Mouse (Mus musculus): ENCODE data around the gene Pus7l.
"Not testable (repeated sequence)": the region's sequence is repeated elsewhere in the genome, so short reads cannot be mapped to it uniquely, and the experiment has no call there.

The Pus7l gene

GRCm38 (mm10) chr15:94542567-94543408 is 559 bp downstream of the Pus7l start:
- DNase-seq (ENCODE audit: low spot score) = no peak

GRCm38 (mm10) chr15:94539296-94539695 is 4.1 kb downstream of the Pus7l start:
- DNase-seq (ENCODE audit: low spot score) = no peak

DNA sequence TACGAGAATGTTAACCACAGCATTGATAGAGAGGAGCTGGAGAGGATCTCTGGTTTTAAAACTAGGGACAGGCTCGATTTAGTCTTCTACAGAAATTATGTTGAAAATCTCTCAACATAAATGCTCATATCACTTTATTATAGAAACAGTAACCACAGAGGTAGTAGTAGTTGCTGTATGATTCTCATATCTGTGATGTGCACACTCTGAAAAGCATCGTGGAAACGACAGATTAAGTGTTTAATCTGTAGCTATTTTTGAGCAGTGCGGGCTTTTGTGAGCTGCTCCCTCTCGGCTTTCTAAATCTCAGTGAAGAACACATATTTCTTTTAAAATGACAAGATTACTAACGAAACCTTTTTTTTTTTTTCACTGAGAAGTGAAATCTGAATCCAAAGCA is 7.8 kb downstream of the Pus7l start:
- DNase-seq (ENCODE audit: low spot score) = no peak

DNA sequence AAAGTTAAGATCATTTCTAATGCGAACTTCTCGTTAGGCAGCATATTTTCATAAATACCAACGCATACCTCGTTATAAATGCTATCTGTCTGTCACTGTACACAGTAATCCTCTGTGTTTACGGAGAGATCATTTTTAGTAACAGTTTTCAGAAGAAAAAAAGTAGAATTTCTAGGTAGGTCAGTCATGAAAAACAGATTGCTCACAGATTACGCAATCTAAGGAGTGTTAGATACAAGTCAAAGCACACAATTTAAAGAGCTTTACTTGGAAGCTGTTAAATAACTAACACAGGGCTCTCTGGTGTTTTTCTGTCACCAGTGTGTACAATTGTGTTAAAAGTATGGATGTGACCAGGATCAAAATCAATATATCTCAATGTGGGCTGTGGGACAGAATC is 10.4 kb downstream of the Pus7l start:
- DNase-seq (ENCODE audit: low spot score) = no peak

DNA sequence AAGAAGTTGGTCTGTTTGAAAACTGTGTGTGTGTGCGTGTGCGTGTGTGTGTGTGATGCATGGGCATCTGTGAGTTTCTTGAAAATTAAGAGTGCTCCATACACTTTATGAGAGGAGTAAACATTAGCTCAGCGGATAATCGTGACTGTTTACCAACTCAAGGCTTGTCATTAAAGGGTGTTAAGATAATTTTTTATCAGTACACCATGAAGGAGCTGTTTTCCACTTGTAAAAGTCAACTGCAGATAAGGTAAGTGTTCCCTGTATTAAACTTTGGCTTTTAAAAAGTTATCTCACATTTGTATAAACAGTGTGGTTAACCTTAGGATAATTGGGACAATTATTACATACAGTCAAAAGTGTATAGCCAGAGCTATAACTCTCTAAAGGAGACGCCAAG is 11.0 kb downstream of the Pus7l start:
- DNase-seq (ENCODE audit: low spot score) = no peak

GRCm38 (mm10) chr15:94530519-94530918 is 12.8 kb downstream of the Pus7l start:
- DNase-seq (ENCODE audit: low spot score) = no peak

DNA sequence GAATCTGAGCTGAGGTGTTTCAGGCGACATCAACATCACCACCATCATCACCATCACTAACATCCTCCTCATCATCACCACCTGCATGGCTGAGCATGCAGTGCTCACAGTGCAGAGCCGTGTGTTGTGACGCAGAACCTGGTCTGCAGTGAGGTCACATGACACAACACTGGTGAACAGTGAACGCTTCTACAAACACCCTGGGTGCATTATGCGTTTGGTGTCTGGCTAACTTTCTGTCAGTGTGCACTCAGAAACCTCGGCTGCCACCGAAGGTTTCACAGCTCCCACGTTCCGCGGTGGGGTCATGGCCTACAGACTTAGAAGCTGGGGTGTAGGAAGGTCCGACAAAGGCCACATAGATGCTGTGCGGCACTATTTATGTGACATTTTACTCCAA is 18.4 kb downstream of the Pus7l start:
- no peak for DNase-seq (ENCODE audit: low spot score)

DNA sequence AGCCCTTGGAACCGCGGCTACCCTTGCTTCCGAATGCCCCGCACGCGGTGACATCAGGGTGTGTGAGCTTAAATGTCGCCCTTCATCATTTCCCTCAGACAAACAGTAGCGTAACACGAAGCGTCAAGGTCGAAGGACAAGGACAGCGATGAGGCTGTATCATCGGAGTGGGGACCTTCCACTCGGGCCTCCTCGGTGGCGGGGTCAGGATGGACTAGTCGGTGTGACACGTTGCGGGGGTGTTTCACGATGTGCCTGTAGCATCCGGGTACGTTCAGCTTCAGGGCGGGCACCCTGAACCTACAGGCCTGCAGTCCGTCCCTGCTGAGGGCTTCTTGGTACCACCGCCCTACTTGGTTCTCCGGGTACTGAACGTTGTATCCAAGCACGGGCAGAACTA is 20.1 kb downstream of the Pus7l start:
- no peak for DNase-seq (ENCODE audit: low spot score)

DNA sequence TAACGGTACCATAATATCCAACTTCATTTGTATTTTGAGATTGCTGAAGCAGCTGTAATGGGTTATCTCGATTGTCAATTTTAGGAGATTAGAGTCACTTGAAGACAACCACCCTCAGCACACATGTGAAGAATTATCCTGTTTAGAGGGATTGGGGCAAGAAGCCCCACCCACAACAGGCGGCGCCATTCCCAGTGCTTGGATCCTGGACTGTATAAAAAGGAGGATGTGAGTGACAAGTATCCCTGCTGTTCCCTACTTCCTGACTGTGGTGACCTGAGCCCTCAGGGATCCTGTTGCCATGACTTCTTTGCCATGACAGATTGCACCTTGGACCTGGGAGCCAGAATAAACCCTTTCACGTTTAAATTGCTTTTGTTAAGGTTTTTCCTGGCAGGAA is 22.4 kb downstream of the Pus7l start:
- DNase-seq (ENCODE audit: low spot score) = no peak

DNA sequence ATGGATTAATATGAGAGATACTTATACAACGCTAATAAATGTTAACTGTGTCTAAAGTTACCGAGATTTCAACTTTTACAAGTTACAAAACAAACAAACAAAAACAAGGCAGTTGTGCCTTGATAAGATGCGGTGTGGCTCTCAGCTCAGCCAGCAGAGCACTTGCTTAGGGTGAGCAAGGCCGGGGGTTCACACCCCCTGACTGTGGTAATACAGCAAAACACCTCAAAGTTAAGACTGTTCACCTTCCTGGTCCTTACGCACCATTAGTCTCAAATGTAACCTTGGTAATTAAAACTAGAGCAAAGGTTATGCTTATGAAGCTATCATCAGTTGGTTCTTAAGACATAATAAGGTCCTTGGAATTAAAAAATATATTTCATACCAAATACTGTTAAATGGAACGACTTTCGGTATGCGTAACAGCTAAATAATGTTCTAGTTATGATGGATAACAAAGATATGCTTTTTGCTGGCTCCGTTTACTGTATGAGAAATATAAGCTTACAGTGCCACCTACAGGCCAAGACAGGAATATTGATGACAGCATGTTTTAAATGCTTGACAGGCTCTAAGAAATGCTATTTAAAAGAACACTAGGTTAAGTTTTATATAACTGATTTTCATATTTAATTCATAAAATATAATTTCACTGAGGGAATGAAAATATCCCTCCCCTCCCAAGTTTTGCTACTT is 23.0 kb downstream of the Pus7l start:
- DNase-seq (ENCODE audit: low spot score) = no peak

- DNase-seq (ENCODE audit: low spot score) = no peak
Observed at GRCm38 (mm10) chr15:94517913-94518491, 25.3 kb downstream of the Pus7l start.

DNA sequence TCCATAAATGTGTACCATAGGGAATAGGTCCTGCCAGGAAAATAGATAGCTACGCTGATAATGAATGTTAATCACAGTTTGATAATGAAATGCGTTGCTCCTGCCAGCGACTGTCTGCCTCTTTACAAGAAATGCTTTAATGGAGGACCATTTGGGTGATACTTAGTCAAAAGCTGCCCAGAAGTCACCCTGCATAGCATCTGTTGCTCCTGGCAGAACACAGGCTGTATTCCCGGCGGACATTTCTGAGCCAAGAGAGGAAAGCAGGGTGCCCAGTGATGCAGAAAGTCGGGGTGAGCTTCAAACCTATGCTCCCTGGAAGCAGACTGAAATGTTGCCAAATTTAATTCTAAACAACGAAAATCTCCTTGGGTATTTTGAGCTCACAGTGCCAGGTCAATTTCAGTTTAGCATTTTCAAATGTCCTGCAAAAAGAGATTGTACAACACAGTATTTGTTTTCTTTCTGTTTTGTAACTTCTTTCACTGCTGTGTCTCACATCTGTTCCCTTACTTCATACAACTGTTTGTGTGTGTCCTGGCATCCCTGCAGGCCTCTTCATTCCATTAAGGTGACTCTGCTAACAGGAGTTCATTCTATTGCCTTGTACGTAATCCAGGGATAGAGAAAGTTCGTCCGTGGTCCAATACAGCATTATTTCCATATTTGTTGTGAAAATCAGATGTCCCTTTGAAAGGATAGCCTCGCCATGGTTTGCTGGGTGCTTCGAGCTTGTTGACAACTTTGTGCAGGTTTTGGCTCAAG is 39.7 kb downstream of the Pus7l start:
- no peak for DNase-seq (ENCODE audit: low spot score)

GRCm38 (mm10) chr15:94499260-94499659 is 44.1 kb downstream of the Pus7l start:
- no peak for DNase-seq (ENCODE audit: low spot score)

GRCm38 (mm10) chr15:94495936-94496335 is 47.4 kb downstream of the Pus7l start:
- DNase-seq (ENCODE audit: low spot score) = no peak

- no peak for DNase-seq (ENCODE audit: low spot score)
Observed at GRCm38 (mm10) chr15:94494445-94494844, 48.9 kb downstream of the Pus7l start.

DNA sequence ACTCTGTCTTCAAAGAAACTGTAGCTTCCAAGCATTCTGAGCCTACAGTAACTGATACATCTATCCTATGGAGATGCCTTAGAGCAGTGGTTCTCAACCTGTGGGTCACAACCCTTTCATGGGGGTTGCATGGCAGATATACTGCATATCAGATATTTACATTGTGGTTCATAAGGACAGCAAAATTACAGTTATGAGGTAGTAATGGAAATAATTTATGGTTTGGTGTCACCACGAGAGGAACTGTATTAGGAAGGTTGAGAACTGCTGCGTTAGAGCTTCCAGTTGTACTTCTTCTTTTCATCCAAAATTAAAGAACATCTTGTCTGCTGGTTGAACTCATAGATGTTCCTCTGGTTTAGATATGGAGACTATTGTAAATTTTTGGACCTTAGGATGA is 53.9 kb downstream of the Pus7l start:
- DNase-seq (ENCODE audit: low spot score) = no peak

- DNase-seq (ENCODE audit: low spot score) = not testable (repeated sequence)
Observed at GRCm38 (mm10) chr15:94488028-94488427, 55.3 kb downstream of the Pus7l start.

- no peak for DNase-seq (ENCODE audit: low spot score)
Observed at GRCm38 (mm10) chr15:94482555-94482954, 60.8 kb downstream of the Pus7l start.

DNA sequence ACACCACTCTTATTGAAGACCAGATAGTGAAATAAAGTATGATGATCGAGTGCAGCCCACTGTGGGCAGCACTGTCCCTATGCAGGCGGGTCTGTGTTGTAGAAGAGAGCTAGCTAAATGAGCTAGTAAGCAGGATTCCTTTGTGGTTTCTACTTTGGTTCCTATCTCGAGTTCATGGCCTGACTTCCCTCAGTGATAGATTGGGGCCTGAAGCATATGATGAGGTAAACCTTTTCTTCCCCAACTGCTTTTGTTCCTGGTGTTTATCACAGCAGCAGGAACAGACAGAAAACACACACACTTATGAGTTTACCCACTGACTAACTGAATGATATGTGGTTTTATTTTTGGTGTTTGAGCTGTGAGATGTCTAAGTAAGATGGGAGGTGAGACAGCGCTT is 62.6 kb downstream of the Pus7l start:
- no peak for DNase-seq (ENCODE audit: low spot score)

- no peak for DNase-seq (ENCODE audit: low spot score)
Observed at GRCm38 (mm10) chr15:94480248-94480647, 63.1 kb downstream of the Pus7l start.

GRCm38 (mm10) chr15:94479513-94480136 is 63.7 kb downstream of the Pus7l start:
- DNase-seq (ENCODE audit: low spot score) = no peak

GRCm38 (mm10) chr15:94478706-94479105 is 64.6 kb downstream of the Pus7l start:
- DNase-seq (ENCODE audit: low spot score) = no peak
